Mouse (Mus musculus): ENCODE data around the gene Appl2.

GRCm38 (mm10) chr10:83611863-83612262 lies 36.7 kb downstream of the Appl2 start:
- TF ChIP-seq CTCF (IDR thresholded peaks at IDR 0.05) (no peak), POLR2A (IDR thresholded peaks at IDR 0.05; ENCODE audit: insufficient read depth, low read depth, low read length) (no peak), EP300 (IDR thresholded peaks at IDR 0.05; ENCODE audit: insufficient read depth, low read depth, low read length) (no peak)

Data from heart, adult 2 months (tissue).